Mouse (Mus musculus) T-helper 2 cell (primary cell): Measurements from ENCODE around the gene Kcmf1.

Experiments
- in situ Hi-C: fragments of 300-600 bp; cut with MboI, MseI; formaldehyde crosslinking; loops from one replicate; pipeline ENCODE4 v1.15.1; 2025; ENCODE audit warnings: high pct_unique_total_duplicates

Kcmf1 gene

DNA sequence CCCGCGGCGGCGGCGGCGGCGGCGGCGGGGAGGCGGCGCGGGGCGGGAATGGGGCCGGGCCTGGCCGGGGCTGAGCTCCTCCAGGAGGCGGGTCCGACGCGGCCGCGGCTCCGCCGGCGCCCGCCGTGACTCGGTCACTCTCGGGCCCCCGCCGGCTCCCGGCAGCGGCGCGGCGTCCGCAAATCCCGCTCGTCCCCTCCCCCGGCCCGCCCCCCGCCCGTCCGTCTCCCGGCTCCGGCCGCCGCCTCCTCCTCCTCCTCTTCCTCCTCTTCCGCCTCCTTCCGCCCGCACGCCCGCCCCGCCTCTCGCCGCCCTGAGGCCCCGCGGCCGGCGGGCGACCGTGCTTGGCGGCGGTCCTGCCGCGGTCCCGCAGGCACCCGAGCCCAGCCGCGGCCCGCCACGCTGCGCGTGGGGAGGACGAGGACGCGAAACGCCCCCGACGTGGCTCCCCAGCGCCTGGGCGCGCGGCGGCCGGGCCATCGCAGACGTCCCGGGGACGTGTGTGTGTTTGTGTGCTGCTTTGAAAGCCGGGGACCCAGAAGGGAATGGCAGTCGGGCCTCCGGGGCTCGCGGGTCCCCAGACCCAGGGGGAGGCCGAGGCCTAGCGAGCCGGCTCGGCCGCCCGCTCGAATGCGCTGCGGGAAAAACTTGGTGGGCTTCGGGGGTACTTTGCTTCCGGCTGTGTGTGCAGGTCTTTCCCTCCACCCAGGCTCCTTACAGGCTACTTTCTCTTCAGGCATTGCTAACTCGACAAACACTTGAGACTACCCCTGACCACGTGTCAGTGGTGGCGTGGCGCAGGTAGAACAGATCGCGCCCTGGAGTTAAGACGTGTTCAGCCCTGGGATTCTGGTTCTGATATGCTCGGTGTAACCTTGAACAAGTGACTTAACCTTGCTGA is at the start of gene Kcmf1:
TSS of gene Kcmf1 (minus strand) at position 199 of the 901 bp plus-strand sequence.
- in situ Hi-C loops = no loop called here

DNA sequence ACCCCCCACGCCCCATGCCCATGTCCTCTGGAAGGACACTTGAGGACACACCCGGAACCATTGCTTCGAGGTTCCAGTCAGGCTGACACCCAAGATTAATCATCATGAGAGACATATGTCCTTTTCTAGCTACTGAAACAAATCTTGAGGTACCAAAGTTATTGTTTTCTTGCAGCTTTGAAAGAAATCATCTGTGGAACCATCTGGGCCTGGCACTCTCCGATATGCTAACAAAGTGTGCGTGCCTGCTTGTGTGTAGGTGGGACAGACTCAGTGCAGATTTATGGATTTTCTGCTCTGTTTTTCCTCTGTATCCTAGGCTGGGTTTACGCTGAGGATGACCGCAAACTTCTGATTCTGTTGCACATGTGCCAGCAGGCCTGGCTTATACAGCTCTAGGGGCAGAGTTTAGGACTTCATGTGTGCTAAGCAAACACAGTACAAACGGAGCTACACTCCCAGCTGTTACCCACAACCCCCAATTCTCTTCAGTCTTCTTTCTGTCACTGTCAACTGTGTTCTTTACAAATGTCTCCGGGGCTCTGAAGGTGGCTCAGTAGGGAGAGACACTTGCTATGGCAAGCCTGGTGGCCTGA is 49.5 kb upstream of the Kcmf1 start:
- in situ Hi-C loops = no loop called here

DNA sequence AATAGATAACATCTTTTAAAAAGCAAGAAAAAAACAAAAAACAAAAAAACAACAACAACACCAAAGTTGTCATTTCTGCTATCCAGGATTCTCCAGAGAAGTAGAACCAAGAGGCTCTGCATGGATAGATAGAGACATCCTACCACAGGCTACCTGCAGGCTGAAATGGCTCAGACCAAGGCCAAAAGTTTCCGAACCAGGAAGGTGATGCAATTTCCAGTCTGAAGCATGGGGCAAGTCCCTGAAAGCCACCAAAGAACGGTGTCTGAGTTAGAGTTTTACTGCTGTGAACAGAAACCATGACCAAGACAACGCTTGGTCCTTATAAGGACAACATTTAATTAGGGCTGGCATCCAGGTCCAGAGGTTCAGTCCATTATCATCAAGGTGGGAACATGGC is 48.6 kb upstream of the Kcmf1 start:
- in situ Hi-C loops = no loop called here

DNA sequence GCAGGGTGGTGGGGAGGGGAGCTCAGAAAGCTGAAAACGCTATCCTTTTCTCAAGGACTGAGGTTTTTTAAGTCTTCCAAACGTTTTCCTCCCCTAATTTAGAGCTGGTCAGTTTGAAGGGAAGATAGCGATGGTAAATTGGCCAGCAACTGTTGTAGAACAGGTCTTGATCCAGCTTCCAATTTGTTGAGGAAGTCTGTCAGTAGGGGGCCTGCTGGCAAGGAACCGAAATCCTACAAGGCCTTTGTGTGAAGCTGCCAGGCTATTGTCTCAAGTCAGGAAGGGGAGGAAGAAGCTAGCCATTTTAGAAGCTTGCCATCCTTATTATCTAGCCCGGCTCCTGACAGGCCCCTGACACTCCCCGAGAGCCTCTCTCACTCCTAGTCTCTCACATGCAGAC is 48.2 kb upstream of the Kcmf1 start:
- in situ Hi-C loops = no loop called here

DNA sequence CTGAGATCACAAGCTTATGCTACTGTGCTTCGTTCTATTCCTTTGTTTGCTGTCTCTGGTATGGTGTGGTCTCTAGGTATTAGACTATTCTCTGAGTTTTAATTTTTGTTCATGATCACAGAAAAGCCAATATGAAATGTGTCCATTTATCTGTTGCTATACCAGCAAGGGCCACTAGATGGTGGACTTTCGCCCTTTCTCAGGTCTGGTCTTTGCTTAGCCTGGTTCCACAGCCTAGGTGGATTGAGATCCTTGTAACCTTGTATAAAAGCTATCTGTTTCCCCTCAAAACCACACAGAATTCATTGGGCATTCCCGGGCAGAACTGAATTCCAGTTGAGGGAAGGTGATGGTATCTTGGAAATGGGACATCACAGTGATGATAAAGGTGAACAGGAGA is 40.7 kb upstream of the Kcmf1 start:
- in situ Hi-C loops = loop anchor here (5.0 kb wide), 2 partner anchors 62 to 282 kb away; partner anchors contain the start of gene Dnah6

DNA sequence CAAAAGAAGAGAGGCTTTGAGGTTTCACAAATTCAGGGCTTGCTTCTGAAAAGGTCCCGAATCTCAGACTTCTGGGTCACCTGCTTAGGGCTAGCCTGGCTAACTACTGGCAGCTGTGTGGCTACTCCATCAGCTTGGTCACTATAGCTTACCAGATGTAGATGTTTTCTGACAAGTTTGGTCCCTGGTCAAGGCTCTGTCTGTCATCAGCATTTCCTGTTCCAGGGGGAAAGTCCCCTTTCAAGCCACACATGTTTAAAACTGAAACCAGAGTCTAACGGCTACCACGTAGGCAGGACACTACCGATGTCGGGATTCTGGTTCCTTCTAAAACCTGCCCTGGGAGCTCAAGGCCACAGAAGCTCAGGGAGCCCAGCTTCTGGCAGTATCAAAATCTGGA is 38.1 kb upstream of the Kcmf1 start:
- in situ Hi-C loops = no loop called here

DNA sequence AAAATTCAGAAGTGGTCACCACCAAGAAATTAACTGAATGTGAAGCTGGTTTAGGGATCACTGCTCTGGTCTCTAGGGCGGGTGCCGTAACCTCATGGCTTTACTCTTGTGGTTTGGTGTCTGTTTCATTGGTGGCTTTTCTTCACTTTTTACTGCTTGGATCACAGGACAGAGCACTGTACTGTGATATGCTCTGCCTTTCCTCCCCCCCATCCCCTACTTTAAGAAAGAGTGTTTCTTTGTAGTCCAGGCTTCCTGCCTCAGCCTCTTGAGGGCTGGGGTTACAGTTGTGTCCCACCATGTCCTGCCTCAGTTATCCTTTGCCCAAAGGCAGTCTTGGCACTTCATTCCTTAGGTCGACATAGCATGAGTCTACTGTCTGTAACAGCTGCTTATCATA is 37.7 kb upstream of the Kcmf1 start:
- in situ Hi-C loops = no loop called here

DNA sequence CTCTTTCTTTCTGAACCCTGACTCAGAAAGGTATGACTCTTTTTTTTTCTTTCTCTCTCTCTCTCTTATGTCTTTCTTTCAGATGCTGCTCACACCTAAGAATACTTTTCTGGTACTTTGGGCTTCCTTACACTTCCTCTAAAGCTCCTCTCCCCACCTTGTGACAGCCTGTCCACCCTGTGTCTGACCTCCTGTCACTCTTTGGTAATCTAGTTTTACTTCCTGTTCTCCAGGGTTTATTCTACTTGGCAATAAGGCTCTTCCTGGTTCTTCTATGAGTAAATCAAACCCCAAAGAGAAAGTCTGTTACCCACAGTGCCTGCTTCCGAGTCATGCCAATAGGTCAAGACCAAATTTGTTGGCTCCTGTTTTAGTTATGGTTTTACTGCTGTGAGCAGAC is 33.2 kb upstream of the Kcmf1 start:
- in situ Hi-C loops = no loop called here

DNA sequence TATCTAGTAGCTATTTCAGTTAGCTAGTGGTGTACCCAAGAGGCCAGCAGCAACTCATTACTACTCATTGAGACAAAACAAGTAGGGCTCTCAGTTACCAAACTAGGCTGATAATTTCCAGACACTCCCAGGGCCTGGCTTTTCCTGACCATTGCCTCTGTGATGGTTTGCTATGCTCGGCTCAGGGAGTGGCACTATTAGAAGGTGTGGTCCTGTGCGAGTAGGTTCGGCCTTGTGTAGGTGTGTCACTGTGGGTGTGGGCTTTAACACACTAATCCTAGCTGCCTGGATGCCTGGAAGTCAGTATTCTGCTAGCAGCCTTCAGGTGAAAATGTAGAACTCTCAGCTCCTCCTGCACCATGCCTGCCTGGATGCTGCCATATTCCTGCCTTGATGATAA is 31.8 kb upstream of the Kcmf1 start:
- in situ Hi-C loops = no loop called here

DNA sequence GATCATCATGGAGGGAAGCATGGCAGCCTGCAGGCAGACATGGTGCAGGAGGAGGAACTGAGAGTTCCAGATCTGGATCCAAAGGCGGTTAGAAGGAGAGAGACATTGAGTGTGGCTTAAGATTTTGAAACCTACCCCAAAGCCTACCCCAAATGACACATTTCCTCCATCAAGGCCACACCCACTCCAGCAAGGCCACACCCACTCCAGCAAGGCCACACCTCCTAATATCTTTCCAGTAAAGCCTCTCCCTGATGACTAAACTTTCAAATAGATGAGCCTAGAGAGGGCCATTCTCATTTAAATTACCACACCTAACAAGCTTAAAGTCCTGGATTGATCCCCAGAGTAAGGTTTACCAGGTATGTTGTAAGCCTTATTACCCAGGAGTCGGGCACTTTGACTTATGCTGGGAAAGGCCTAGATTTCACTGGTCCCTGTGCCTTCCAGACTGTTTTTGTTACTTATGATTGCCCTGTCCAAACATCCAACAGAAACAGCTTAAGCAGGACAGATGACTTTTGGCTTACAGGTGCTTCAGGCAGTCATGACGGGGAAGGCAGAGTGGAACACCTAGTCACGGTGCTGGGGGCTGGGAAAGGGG is 30.1 kb upstream of the Kcmf1 start:
- in situ Hi-C loops = loop anchor here (10.0 kb wide), 1 partner anchor 225 kb away; no protein-coding TSS in a partner anchor

DNA sequence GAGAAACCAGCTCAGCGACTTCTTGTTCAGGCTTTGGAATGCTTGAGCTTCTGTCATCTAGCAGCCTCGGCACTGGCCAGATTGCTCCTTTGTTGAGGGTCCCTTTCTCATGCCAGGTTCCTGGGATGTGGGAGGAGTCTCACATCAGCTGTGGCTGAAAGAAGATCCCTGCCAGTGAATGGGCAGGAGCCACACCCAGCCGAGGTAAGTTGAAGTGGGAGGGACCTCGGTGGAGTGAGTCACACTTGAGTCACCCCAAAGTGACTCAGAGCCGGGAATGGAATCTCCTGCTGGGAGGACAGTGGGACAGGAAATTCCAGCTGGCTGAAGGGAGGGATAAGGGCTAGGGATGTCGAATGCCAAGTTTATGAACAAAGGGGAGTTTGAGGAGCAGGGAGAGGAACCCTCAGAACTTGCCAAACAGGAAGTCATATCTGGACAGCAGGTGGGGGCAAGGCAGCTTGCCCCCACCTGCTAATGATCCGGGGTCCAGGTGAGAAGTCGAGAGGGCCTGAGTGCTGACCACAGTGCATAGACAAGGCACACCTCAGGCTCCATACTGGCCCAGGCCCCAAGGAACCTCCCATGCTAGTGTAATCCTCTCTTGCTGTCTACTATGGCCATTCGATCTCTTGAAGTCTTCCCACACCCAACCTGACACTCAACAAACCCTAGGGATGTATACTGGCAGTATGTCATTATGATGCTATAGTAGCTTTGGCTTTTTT is 27.1 kb upstream of the Kcmf1 start:
- in situ Hi-C loops = loop anchor here (10.0 kb wide), 1 partner anchor 228 kb away; no protein-coding TSS in a partner anchor

DNA sequence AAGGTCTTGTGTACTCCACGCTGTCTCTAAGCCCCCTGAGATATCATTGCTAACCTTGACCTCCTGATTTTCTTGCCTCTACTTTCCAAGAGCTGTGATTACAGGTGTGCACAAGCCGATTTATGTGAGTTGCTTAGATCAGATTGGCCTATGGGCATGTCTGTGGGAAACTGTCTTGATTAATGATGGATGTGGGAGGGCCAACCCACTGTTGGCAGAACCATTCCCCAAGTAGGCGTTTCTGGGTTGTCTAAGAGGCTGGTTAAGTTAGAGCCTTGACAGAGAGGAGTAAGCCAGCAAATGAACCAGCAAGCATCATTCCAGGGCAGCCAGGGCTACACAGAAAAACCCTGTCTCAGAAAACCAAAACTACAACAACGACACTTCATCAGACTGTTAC is 26.3 kb upstream of the Kcmf1 start:
- in situ Hi-C loops = loop anchor here (10.0 kb wide), 1 partner anchor 229 kb away; no protein-coding TSS in a partner anchor

DNA sequence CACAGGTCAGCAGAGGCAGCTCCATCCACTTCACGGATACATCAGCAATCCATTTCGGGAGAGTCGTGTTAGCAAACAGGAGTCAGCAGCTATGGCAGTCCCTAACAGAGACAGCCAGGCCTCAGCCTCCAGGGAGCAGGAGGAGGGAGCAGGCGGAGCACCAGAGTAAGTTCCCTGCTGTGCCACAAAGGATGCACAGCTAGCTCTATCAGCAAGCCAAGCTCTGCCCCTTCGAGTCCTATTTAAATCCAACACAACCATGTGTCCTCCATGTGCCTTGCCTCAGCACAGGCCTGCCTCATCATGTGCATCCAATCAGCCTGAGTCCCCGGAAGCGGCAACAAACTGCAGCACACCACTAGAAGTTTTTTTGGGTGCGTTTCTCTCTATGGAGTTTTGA is 23.6 kb upstream of the Kcmf1 start:
- in situ Hi-C loops = loop anchor here (10.0 kb wide), 1 partner anchor 231 kb away; no protein-coding TSS in a partner anchor

DNA sequence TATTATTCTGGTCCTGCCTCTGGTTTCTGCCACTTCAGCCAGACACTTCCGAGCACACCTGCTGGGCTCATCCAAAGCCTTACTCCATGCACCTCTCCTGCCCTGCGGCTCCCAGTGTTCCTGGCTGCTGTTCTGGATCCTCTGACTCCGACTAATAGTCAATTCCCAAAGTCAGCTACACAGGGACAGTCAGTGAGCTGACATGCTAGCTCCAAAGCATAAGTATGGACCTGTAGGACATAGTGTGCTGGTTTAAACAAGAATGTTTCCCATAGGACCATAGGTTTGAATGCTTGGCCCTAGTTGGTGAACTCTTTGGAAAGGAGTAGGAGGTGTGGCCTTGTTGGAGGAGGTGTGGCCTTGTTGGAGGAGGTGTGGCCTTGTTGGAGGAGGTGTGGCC is 21.3 kb upstream of the Kcmf1 start:
- in situ Hi-C loops = loop anchor here (10.0 kb wide), 1 partner anchor 234 kb away; no protein-coding TSS in a partner anchor

DNA sequence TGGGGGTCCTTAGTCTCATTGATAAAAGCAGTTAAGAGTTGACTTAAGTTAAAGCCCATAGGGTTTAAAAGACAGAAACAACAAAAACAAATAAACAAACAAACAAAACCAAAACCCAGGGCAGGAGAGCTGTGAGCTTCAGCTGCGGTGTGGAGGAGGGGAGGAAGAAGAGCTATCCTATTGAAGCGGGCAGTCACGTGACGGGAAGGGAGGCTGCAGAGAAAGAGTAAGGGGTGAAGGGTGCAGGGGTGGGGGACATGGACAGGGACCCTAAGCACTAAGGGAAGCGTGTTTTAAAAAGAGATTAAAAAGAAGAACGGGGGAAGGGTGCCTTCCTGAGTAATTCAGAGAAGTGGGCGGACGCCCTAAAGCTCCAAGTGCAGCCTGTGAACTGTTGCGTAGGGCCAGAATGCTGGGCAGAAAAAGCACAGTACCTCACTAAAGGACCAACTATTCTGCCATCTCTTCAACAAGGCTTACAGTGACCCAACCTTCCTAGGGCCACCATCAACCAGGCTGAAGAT is 18.8 kb upstream of the Kcmf1 start:
- in situ Hi-C loops = no loop called here

DNA sequence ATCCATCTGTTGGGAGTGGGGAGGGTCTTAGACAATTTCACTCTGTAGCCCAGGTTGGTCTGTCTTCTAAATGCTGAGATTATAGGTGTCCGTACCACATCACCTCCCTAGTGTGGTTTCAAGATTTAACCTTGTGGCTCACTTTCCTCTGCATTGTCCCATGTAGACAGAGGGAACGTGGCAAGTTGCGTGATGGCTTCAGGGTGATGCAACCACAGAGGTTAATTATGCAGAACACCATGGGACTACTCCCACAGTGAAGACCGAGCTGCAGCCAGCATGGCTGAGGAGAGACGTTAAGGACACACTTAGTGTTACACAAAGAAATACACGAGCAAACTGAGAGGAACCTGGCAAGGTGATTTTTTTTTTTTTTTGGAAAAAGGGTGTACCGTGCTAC is 16.6 kb upstream of the Kcmf1 start:
- in situ Hi-C loops = no loop called here

DNA sequence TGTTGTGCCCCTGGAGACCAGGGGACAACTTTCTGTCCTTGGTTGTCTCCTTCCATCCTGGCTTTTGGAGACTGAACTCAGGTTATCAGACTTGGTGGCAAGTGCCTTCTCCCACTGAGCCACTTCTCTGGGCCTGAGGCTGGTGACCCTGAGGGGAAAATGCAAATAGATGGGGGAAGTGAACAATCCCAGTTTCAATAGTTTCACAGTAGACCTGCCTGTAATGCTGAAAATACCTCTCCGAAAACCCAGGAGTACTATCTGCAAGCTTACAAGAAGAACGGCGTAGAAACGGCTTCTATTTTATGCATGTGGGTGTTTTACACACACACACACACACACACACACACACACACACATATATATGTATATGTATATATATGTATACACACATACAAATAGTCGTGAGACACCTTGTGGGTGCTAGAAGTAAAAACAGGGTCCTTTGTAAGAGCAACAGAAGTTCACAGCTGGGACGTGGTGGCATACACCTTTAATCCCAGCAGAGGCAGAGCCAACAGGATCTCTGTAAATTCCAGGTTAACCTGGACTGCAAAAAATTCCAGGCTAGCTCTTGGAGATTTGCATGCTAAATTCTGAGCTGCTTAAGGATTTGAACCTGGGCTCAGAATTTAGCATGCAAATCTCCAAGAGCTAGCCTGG is 14.4 kb upstream of the Kcmf1 start:
- in situ Hi-C loops = no loop called here

DNA sequence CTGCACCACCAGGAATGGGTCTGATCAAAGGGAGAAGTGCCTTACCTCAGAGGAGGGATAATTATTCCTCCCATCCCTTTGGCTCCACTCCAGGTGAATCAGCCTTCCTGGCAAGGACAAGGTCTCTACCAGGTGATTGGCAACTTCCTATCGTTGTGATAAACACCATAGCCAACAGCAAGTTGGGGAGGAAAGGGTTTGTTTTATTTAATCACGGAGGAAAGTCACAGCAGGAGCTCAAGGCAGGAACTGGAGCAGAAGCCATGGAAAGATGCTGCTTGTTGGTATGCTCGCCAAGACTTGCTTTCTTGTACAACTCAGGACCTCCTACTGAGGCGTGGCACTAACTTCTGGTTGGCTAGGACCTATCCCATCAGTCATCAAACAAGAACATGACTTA is 11.5 kb upstream of the Kcmf1 start:
- in situ Hi-C loops = no loop called here

DNA sequence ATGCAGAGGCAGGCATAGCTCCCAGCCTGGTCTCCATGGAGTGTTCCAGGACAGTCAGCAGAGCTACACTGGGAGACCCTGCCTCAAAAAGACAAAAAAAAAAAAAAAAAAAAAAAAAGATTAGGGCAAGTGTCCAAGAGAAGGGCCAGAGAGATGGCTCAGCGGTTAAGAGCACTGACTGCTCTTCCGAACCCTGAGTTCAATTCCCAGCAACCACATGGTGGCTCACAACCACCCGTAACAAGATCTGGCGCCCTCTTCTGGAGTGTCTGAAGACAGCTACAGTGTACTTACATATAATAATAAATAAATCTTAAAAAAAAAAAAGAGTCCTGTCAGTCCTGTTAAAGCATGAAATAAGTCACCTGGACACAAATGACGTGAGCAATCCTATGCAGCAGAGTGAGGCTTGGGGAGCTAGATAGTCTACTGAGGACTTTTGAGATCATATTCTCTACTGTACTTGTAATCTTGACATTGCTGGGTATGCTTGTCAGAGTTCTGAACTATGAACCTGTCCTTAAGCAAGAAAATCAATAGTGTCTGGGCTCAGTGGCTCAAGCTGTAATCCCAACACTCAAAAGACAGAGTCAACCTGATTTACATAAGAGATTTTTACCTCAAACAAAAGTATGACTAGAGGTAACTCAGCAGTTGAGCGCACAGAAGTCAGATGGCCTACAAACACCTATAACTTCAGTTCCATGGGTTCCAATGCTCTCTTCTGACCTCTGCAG is 2.6 kb upstream of the Kcmf1 start:
- in situ Hi-C loops = no loop called here

DNA sequence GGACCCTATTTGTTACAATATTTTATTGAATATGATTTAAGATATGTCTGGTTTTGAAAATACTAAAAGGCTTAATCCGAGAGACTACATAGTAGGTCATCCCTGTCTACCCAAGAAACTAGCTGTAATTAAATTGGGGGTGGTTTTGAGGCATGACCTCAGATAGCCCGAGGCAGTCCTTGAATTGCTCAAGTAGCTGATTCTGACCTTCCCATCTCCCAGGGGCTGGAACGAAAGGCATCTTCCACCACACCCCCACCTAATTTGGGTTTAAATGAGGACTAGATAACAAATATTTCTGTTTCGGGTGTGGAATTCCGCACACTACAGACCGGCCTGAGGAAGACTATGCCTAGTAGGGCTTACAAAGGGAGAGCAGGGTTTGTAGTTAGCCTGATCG is 1.2 kb upstream of the Kcmf1 start:
- in situ Hi-C loops = no loop called here
